Mouse (Mus musculus) intestine, embryonic 14.5 days (tissue): ENCODE results near the gene Gpr137. TPM values are rescaled to one million over a fixed set of nuclear protein-coding genes. Genes with fewer than 3 reads are reported as not detected.

Source experiments
- ATAC-seq: fragments of 200-750 bp; cut with Nextera tagmentation; replicated peaks from 2 replicates; pipeline ENCODE4 v1.8.0; 2017; ENCODE audit warnings: low read depth, moderate number of reproducible peaks, moderate TSS enrichment, moderate library complexity; ENCODE audit not compliant: low FRiP score, low TSS enrichment
- DNase-seq: peaks from one replicate; pipeline ENCODE4 v3.0.0-alpha.2; 2018; ENCODE audit warnings: low spot score
- H3K27ac ChIP-seq: fragments of 300-500 bp; sonication (generic); 2 replicates; pipeline ENCODE4 v1.5.1; 2014; ENCODE audit warnings: low read depth, mild to moderate bottlenecking, control low read depth
- H3K27me3 ChIP-seq: fragments of 300-500 bp; sonication (generic); replicated peaks from 2 replicates; pipeline ENCODE4 v1.6.1; 2014; ENCODE audit warnings: low read length, control low read depth; ENCODE audit not compliant: control insufficient read depth, insufficient read depth
- H3K36me3 ChIP-seq: fragments of 300-500 bp; sonication (generic); 2 replicates; pipeline ENCODE4 v1.6.1; 2014; ENCODE audit warnings: low read length, control low read depth; ENCODE audit not compliant: control insufficient read depth, insufficient read depth
- H3K4me1 ChIP-seq: fragments of 300-500 bp; sonication (generic); replicated peaks from 2 replicates; pipeline ENCODE4 v1.6.1; 2014; ENCODE audit warnings: low read length, control low read depth, mixed read lengths; ENCODE audit not compliant: control insufficient read depth, insufficient read depth
- H3K4me2 ChIP-seq: fragments of 300-500 bp; sonication (generic); 2 replicates; pipeline ENCODE4 v1.6.1; 2014; ENCODE audit warnings: low read length
- H3K4me3 ChIP-seq: fragments of 300-500 bp; sonication (generic); 2 replicates; pipeline ENCODE4 v1.5.1; 2014; ENCODE audit warnings: low read depth, low read length, control low read depth, mixed read lengths
- H3K9ac ChIP-seq: fragments of 300-500 bp; sonication (generic); 2 replicates; pipeline ENCODE4 v1.6.1; 2014; ENCODE audit warnings: mild to moderate bottlenecking, low read length
- H3K9me3 ChIP-seq: fragments of 300-500 bp; sonication (generic); 2 replicates; pipeline ENCODE4 v1.6.1; 2016; ENCODE audit warnings: low read length, control low read depth; ENCODE audit not compliant: control insufficient read depth
- WGBS: fragments of 180-500 bp; shearing (Covaris S2); extraction: QIAGEN DNeasy Blood & Tissue Kit; methylation state at CpG from one replicate; pipeline ENCODE4 v1.1.7; 2014; 5-methylcytosine and 5-hydroxymethylcytosine counted together
- polyA plus RNA-seq: library from polyadenylated mRNA; unstranded; fragments of >200 nt; fragmentation: Nextera tagmentation; extraction: Ambion mirVana; gene quantifications from 2 replicates; pipeline ENCODE4 v1.2.1, GENCODE M21; 2014

Gpr137 gene
- polyA plus RNA-seq, 1 experiment from 2014 or later, result 20.2 TPM

DNA sequence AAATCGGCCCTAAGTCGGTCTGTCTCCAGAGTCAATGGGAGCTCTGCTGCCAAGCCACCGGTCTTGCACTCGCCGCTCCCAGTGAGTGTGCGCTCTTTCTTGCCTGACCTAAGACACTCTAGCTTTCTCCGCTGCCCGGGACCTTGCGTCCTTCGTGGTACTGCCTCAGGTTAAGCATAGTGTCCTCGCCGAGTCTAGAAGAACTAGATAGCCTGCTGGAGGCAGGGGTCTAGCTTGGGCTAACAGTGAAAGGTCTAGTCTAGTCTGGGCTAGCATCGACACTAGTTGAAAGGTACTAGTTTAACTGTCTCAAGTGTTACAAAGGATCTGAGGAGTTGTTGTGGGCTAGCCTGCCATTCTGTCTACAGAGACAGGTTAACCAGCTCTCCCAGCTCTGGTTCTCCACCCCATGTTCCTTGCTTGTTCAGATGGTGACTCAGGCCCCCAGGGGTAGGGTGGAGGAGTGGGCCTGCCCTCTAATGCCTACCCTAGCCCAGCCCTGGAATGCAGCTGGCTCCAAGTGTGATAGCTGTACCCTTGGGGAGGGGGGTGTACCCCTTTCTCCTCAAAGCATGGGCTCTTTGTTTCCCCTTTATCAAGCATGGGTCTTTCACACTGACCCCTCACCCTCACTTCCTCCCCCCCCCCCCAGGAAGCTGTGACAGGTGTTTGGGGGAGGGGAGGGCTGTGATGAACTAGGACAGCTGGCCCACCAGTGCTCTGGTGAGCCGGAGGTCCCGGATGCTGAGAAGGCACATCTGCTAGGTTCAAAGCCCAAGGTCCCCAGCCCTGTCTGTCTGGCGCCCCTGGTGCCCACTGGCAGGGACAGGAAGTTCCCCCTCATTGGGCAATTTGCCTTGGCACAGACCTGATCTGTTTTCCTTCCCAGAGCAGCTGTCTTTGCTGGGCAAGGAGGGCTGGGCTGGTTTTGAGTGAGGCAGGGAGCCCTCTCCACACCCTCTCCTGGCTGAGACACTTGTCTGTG, 33.5 kb upstream of the Gpr137 start, which contains the start of gene Plcb3:
Plcb3 (minus strand) TSS at position 934 of the 985 bp plus-strand sequence.
- DNase-seq (peak; percentile 79), ATAC-seq (no peak)
- H3K36me3 ChIP-seq, result peaks cover 22% of the 10 kb centered on the region
- 2% methylated on average over 16 of the region's 16 CpGs for WGBS
- H3K27me3 ChIP-seq, result no peaks in the 10 kb centered on the region
- peak within 1 kb of the TSS; percentile 98 for H3K4me3 ChIP-seq
- peaks cover 36% of the 10 kb centered on the region for H3K4me1 ChIP-seq
- peak within 1 kb of the TSS; percentile 81 for H3K9ac ChIP-seq
- peak within 1 kb of the TSS; percentile 92 for H3K4me2 ChIP-seq
- H3K9me3 ChIP-seq, result no peaks in the 10 kb centered on the region
- peak within 1 kb of the TSS; percentile 86 for H3K27ac ChIP-seq

- 1% methylated on average over 70 of the region's 84 CpGs for WGBS
- ATAC-seq (peak; percentile 54), DNase-seq (peak; percentile 93)
- Histone ChIP-seq H3K27ac (peak within 1 kb of the TSS; percentile 86), H3K27me3 (no peaks in the 10 kb centered on the region), H3K4me3 (peak within 1 kb of the TSS; percentile 98), H3K4me1 (peaks cover 47% of the 10 kb centered on the region), H3K9ac (peak within 1 kb of the TSS; percentile 81), H3K4me2 (peak within 1 kb of the TSS; percentile 92), H3K9me3 (no peaks in the 10 kb centered on the region), H3K36me3 (peaks cover 22% of the 10 kb centered on the region)
These were observed 32.2 kb upstream of the Gpr137 start, which contains the start of gene Ppp1r14b for GRCm38 (mm10) chr19:6974211-6975205. Ppp1r14b (plus strand) TSS chr19:6974968.

DNA sequence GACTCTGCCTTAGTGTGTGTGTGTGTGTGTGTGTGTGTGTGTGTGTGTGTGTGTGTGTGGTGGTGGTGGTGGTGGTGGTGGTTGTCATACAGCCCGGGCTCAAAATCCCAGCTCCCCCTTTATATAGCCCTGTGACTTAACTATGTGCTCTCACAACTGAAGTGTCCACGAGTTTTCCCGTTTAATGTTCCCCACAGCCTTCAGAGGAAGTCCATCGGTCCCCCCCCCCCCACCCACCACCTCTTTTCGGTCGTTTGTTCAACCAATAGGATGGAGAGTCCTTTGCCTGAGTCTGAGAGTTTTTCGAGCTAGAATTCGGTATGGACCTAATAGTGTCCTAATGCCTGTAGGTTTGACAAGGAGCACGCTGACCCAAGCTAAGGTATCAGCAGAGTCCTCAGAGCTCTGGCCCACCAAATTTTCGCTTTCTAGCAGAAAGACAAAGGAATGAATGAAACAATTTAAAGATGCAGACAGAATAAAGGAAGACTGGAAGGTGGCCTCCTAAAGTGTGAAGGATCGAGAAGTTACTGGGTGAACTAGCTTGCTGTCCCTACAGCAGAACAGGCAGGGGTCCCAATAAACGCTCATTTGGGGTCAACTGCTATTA, 31.4 kb upstream of the Gpr137 start:
- peak overlapping the region; percentile 81 for H3K9ac ChIP-seq
- 34% methylated on average over 12 of the region's 12 CpGs for WGBS
- ATAC-seq (no peak), DNase-seq (no peak)
- H3K36me3 ChIP-seq, result peaks cover 22% of the 10 kb centered on the region
- peaks cover 41% of the 10 kb centered on the region for H3K4me1 ChIP-seq
- peak overlapping the region; percentile 98 for H3K4me3 ChIP-seq
- H3K27me3 ChIP-seq, result no peaks in the 10 kb centered on the region
- no peaks in the 10 kb centered on the region for H3K9me3 ChIP-seq
- H3K4me2 ChIP-seq, result peak overlapping the region; percentile 92
- no peak overlapping the region for H3K27ac ChIP-seq

DNA sequence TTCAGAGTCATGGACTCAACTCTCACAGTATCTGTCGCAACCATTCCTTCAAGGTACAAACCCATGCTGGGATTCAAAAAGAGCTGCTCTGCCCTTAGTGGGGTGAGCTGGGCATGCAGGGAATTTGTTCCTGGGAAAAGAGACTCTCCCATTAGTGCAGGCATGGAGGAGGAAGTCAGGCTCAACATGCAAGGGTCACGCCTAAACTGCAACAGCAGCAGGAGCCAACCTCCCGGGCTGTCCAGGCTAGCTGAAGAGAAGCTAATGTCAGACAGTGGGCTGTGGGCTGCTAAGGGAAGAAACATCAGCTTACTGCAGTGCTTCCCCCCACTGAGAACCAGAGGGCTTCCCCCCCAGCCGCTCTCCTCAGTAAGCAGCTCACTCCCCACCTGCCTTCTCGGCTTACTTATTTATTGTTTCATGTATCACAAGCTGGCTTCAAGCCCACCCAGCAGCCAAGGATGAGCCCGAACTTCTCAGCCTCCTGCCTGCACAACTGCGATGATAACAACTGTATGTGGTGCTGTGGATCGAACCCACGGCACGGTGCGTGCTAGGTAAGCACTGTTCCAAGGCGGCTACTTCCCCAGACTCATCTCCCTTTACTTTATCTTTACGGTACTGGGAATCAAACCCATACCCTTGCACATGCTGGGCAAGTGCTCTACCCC, 30.1 kb upstream of the Gpr137 start:
- 80% methylated on average over 13 of the region's 13 CpGs for WGBS
- peak; percentile 52 for DNase-seq
- ATAC-seq, result no peak
- no peak overlapping the region for H3K4me3 ChIP-seq
- no peaks in the 10 kb centered on the region for H3K27me3 ChIP-seq
- H3K9ac ChIP-seq, result no peak overlapping the region
- H3K4me2 ChIP-seq, result no peak overlapping the region
- H3K9me3 ChIP-seq, result no peaks in the 10 kb centered on the region
- H3K36me3 ChIP-seq, result peaks cover 9% of the 10 kb centered on the region
- H3K27ac ChIP-seq, result peak overlapping the region; percentile 14; the same call in 1 of the 2 replicates
- H3K4me1 ChIP-seq, result peaks cover 46% of the 10 kb centered on the region

DNA sequence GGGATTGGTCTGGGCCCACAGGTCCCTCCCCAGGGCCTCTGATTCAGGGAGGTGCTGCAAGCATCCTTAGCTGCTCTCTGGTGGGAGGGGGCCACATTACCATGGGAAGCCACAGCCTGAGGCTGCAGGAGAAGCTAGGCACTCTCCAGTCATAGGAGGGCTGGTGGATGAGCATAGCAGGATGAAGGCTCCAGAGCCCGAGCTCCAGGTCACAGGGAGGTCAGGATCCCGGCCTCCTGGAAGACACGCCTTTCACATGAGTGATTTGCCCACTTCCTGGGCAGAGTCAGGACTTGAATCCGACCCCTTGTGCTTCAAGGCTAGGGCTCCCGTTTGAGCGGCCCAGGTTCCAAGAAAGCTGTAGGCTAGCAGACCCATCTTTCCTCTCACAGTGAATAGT, 29.4 kb upstream of the Gpr137 start:
- peak; percentile 51 for DNase-seq
- Histone ChIP-seq H3K9ac (no peak overlapping the region), H3K36me3 (peaks cover 5% of the 10 kb centered on the region; the same call in 1 of the 2 replicates)

GRCm38 (mm10) chr19:6970460-6971085, 28.3 kb upstream of the Gpr137 start:
- H3K4me2 ChIP-seq, result peak overlapping the region; percentile 60
- H3K36me3 ChIP-seq, result peaks cover 12% of the 10 kb centered on the region
- DNase-seq, result no peak
- H3K27ac ChIP-seq, result peak overlapping the region; percentile 34; the same call in 1 of the 2 replicates
- H3K4me1 ChIP-seq, result peaks cover 38% of the 10 kb centered on the region
- no peak for ATAC-seq
- H3K27me3 ChIP-seq, result no peaks in the 10 kb centered on the region
- no peaks in the 10 kb centered on the region for H3K9me3 ChIP-seq
- H3K9ac ChIP-seq, result peak overlapping the region; percentile 67; the same call in 1 of the 2 replicates
- WGBS, result 22% methylated on average over 11 of the region's 11 CpGs
- H3K4me3 ChIP-seq, result peak overlapping the region; percentile 72; the same call in 1 of the 2 replicates

More for the DNA sequence above, 29.4 kb upstream of the Gpr137 start:
- Histone ChIP-seq H3K4me1 (peaks cover 46% of the 10 kb centered on the region), H3K4me2 (no peak overlapping the region), H3K4me3 (no peak overlapping the region), H3K27me3 (no peaks in the 10 kb centered on the region), H3K9me3 (no peaks in the 10 kb centered on the region), H3K27ac (0 out of 2 replicates have a peak overlapping the region, but pooled peaks have one; percentile 34)
- 20% methylated on average over 6 of the region's 6 CpGs for WGBS
- no peak for ATAC-seq

DNA sequence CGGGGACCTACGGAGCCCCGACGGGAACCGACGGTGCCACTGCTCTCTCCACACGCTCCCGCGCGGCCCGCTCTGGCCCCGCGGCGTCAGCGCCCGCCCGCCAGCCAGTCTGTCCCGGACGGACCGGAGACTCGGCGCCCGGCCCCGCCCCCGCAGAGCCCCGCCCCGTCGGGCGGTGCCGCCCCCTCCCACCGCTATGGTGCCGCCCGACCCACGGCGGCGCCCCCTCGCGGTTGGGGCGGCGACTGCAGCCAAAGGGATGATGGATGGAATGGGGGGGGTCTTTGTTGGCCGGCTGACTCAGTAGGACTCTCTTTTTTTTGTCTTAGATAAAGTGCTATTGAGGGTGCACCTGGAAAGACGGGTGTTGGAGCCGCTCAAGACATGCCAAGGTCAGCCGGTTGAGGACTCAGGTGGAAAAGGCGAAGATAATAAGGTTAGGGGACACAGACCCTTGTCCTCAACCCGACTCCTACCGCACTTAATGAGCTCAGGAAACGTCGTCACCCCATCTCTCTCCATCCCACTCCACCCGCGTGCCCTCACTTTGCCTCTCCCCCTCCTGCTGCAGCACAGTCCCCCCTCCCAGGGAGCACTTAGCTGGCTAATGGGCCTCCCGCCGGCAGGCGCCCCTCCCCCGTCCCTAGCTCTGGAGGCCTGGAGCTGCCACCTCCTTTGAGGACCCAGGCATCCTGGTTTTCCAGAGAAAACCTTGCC, 27.5 kb upstream of the Gpr137 start:
- ATAC-seq (peak; percentile 64), DNase-seq (peak; percentile 92)
- no peaks in the 10 kb centered on the region for H3K9me3 ChIP-seq
- peak overlapping the region; percentile 67 for H3K9ac ChIP-seq
- WGBS, result 1% methylated on average over 54 of the region's 55 CpGs
- peak overlapping the region; percentile 69; the same call in 1 of the 2 replicates for H3K27ac ChIP-seq
- peaks cover 19% of the 10 kb centered on the region for H3K36me3 ChIP-seq
- H3K27me3 ChIP-seq, result no peaks in the 10 kb centered on the region
- peak overlapping the region; percentile 72 for H3K4me3 ChIP-seq
- peak overlapping the region; percentile 60 for H3K4me2 ChIP-seq
- H3K4me1 ChIP-seq, result peaks cover 38% of the 10 kb centered on the region
